Mouse (Mus musculus) mouse trophoblast stem cell (cell line): Measurements from ENCODE around the gene Trir.

Experiments used
- in situ Hi-C, 2 experiments: fragments of 300-500 bp; cut with MseI, MboI; formaldehyde crosslinking; loops; 2 replicates in 1 of 2; 3 replicates in 1 of 2; pipeline ENCODE4 v1.15.1; 2025

The Trir gene

DNA sequence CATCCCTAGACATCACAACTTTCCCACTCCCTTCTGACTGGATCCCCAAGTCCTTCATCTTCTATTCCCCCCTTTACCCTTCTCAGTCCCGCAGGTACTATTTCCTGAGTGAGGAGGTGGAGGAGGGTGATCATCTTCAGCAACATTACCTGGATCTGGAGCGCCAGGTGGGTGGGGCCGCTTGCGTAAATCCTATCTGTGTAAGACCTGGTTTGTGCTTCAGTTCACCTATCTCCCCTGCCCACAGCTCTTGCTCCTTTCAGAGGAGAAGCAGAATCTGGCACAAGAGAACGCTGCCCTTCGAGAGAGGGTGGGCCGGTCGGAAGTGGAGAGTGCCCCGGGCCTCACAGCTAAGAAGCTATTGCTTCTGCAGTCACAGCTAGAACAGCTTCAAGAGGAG is 32.2 kb upstream of the Trir start:
- in situ Hi-C loops = no loop called here

DNA sequence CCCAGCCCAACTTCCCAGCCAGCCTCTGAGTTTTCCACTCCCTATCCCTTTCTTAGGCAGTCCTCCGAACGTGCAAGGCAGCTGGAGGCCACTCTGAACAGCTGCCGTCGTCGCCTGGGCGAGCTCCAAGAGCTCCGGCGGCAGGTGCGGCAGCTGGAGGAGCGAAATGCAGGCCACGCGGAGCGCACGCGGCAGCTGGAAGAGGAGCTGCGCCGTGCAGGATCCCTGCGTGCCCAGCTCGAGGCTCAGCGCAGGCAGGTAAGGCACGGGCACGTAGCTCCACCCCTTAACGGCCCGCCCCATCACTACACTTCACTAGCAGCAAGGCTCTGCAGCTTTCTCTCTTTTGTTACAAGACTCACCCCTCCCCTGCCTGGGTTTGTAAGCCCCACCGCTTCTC is 30.9 kb upstream of the Trir start:
- in situ Hi-C loops = no loop called here

DNA sequence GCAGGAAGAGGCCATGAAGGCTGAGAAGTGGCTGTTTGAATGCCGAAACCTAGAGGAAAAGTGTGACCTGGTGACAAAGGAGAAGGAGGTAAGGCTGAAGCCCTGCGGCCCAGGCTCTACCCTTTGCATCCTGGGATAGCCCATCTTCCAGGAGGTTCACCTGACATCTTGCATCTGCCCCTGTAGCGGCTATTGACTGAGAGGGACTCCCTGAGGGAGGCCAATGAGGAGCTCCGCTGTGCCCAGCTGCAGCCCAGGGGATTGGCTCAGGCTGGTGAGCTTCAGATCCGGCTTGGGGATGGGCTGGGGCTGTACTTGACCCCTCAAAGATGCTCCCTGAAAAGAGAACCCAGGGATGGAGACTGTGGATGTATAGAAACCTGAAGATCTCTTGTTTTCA is 29.6 kb upstream of the Trir start:
- in situ Hi-C loops = no loop called here

DNA sequence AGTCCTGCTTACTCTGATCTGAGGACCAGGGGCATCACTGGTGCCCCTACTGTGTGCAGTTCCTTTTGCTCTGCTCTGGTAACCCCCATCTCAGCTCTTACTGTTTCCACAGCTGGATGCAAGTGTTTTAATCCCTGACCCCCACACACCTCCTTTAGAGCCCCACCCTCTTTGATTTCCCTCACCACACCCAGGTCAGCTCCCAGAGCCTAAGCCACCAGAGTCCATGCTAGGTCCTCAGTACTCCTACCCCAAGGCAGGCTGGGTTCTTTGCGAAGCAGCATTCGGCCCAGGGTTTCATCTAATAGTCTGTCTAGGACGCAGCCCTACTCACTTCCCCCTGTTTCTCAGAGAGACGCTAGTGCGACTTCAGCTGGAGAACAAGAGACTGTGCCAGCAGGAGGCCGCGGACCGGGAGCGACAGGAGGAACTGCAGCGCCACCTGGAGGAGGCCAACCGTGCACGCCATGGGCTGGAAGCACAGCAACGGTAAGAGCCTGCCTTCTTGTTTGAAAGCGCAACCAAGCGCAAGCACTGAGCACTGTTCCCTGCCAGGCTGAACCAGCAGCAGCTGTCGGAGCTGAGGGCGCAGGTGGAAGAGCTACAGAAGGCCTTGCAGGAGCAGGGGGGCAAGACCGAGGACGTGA is 28.9 kb upstream of the Trir start:
- in situ Hi-C loops = no loop called here

DNA sequence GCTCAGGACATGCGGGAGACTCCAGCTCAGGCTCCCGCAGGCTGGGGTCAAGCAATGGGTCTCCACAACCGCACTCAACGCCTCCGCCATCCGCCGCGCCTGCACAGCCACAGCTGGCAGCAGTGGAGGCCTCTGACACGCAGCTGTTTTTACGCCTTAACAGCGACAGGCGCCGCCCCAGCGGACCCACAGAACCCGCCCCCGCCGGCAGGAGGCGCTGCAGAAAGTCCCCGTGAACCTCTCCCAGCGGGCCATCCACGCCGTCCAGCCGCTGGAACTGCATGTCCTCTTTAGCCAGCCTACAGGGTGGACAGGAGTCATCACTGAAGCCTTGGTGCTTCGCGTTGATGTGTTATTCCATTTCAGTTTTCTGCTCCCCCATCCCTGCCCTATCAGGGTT is 18.9 kb upstream of the Trir start:
- in situ Hi-C loops = no loop called here

DNA sequence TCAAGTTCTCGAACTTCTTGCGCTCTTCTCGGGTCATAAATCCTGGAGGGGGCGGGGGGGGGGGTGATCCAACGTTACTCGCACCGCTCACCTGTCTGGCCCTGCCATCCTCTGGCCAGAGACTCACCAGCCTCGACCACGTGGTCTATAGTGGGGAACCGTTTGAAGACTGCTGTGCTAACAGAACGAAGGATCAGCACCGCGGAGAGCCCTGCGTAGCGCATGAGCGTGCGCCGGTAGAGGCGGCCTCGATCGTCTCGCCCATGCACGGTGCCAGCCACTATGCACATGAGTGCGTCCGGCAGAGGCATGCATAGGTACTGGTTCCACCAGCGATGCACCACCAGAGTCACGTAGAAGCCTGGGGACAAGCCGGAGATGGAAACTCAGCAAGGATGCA is 15.4 kb upstream of the Trir start:
- in situ Hi-C loops = no loop called here

DNA sequence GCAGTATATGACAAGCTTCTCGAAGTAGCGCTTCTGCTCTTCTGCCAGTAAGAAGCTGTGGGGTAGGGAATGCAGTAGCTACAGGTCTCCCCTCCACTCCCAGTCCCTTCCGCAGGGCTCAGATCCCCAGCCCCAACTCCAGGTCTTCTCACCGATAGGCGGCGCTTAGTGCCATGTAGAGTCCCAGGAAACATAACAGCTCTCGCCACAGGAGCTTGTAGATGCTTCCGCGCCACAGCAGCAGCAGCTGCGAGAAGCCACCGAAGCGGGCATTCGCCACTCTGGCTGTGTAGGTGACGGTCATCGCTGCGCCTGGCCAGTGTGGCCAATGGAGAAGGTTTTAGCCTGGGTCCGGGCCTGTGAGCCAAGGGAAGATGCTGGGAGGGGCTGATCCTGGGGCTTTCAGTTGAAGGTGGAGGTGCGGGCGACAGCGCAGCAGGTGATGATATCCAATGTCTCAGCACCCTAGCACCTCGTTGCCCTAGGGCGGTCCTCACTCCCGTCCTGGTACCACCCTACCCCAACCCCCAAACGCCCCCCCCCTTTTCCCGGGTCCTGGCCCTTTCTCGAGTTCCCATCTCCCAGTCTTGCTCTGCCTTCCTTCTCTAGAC is 13.3 kb upstream of the Trir start:
- in situ Hi-C loops = no loop called here

DNA sequence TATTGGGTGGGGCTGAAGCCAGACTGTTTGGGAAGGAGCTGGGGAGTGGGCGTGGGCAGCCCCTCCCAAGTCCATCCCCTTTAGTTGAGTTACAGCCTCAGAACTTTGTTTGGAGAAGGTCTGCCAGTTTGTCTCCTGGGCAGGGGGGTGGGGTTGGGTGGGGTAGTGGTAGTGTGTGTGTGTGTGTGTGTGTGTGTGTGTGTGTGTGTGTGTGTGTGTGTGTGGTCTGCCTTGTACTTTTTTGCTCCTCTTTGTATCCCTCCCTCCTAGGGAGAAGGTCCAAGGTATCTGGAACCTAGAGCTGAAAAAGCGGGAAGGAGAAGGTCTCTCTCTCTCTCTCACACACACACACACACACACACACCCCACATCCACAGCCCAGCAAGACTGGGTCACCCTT is 12.2 kb upstream of the Trir start, which contains the start of gene Best2:
Best2 (minus strand) TSS at position 101 of the 400 bp plus-strand sequence.
- in situ Hi-C loops = no loop called here

DNA sequence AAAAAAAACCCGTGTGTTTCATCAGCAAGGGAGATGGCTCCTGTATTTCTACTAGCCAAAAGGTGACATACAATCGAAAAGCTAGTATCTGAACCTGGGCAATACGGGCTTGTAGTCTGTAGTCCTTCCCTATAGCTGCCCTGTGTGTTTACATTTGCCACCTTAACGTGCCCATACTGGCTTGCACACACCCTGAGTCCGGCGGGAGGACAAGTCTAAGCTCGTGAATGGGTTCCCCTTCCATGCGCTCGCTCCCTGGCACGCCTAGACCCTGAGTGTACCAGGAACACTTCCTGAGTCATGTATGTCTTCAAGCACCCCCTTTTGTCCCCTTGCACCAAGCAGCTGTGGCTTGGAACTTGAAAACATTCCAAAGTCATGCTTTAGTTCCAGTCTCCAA is 9.9 kb upstream of the Trir start:
- in situ Hi-C loops = no loop called here

DNA sequence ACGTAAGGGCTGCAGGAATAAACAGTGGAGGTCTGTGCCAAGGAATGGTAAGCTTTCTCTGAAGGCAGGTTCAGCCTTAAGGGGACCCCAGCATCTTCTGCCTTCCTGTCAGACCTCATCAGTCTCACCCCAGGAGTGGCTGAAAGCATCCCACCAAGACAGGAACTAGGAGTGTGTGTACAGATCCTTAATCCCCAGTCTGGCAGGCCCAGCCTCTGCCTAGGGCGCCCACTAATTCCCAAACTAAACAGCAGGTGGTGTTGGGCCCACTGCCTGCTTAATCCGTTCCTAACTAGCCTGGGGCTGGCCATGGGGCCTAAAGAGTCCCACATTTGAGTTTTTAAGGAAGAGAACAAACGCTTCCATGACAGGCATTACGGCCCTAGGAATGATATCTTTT is 9.4 kb upstream of the Trir start:
- in situ Hi-C loops = no loop called here

DNA sequence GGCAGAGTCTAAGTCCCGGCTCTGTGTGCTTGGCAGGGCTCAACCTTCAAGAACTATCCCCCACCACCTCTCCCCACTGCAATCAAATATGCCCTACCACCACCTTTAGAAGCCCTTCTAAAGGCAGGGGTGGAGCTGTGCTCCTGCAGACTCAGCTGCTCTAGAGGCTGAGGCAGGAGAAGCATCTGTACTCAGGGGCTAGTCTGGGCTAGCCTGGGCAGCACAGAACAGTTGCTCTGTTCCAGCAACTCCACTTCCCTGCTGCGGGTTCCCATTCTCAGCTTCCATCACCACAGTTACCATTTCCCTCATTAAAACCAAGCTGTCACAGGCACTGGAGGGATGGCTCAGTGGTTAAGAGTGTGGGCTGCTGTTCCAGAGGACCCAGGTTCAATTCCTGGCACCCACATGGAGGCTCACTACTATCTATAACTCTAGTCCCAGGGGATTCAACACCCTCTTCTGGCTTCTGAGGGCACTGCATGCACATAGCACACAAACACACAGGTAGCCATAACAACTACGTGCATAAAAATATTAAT is 5.0 kb upstream of the Trir start:
- in situ Hi-C loops = no loop called here

DNA sequence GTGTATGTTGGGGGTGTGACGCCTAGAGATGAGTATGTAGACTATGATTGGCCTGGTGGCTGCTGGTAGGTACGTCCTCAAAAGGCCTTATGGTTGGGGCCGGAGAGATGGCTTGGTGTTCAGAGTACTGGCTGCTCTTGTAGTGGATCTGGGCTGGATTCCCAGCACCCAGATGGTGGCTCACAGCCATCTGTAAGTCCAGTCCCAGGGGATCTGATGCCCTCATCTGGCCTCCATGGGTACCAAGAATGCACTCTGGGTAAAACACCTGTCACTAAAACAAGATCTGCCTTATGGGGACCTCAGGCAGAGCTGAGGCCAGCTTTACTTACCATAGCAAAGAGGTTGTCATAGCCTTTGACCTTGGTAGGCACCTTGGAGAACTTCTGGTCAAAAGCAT is 2.8 kb upstream of the Trir start:
- in situ Hi-C loops = no loop called here

DNA sequence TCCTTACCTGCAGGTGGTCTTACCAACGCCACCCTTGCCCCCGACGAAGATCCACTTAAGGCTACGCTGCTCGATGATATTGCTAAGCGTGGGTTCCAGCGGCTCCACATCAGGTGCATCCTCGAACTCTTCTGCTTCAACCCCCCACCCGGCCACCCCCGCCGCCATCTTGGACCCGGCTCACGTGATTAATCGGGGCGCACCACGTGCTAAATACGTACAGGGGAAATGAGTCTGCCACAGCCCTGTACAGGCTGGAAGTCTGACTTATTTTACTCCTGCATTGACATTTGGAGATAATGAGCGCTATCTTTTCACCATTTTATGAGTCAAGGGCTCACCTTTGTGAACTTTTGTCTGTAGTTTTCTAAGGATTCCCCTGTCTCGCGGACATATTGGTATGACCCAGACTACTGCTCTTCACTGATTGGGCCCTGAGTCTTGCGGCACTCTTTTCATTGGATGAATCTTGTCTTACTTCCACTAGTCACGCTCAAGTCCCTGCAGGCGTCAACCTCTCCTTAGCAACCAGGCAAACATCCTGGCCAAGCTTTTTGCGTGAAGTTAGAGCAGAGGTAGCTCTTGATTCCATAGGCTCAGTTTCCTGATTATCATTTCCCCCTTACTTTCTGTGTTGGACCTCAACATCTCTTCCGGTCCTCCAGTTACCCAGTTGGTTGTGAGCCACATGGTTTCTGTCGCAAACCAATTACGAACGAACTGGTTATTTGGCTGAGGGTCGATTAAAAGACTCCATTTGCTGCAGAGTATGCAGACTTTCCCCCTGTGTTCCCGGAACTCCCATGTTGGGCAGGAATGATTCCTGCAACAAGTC is 1.3 kb upstream of the Trir start, which contains the start of gene Asna1:
Asna1 (minus strand) TSS at position 184 of the 835 bp plus-strand sequence.
- in situ Hi-C loops = no loop called here

DNA sequence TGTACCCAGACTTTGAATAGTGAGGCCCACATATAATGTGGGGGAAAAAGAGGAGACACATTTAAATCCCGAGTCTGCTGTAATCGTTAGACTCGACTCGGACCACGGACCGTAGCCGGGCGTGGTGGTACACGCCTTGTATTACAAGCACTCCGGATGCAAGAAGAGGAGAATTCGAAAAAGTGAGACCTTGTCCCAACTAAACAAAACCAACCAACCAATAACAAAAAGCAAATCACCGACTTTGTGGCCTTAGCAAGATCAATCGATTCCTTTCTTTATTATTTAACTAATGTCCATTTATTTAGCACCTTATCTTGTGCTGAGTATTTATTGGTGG is 863 bp downstream of the Trir start:
- in situ Hi-C loops = no loop called here

DNA sequence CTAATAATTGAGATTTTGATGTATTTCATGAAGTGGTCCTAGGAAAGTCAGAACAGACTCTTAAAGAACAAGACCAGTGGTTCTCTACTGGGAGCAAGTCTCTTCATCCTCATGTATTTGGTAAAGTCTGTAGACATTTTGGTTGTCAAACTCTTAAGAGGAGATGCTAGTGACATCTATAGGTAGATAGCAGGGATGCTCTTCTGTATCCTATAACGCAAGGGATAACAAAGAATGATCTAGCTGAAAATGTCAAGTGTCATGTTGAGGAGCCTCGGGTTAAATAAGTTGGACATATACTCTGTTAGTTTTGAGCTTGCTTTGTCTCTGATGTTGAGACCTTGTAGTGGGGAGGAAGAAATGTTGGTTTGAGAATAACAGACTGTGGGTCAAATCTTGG is 1.3 kb downstream of the Trir start:
- in situ Hi-C loops = no loop called here

DNA sequence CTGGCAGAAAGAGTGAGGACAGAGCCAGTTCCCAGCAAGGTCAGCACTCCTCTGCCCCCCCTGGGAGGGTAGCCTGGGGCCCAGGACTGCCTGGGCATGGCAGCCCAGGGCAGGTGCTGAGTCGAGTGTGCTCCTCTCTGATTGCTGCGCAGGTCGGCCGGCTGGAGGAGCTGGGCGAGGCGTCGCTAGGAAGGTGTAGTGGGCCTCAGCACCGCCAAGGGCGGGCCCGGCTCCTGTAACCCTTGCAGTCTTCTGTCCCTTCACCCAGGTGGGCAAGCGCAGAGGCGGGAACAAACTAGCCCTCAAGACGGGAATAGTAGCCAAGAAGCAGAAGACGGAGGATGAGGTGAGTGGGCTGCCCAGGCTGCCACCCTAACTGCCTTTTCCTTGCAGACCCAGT is 2.6 kb downstream of the Trir start:
- in situ Hi-C loops = no loop called here

DNA sequence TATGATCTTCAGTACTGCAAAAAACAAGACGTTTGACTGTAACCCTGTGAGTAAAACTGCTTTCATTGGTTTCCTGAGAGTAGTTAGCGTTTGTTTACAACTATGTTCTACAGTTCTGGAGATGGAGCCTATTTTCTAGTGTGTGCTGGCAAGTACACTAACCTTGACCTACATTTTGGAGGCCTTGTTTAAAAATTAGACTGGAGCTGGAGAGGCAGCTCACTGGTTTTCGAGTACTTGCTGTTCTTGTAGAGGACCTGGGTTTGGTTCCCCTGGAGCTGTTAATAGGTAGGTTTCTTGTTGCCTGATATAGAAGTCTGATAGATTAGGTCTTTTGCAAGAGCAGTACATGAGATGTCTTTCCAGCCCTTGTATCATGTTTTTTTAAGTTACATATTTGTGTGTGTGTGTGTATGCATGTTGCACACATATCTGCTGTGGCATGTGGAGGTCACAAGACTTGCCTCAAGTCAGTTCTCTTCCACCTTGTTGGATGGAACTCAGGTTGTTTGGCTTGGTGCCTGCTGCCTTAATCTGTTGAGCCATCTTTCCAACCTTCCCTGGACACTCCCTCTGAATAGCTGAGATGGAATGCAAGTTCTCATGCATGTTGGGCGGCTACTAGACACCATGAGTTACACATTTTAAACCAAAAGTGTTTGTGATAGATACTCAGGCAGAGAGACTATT is 6.1 kb downstream of the Trir start:
- in situ Hi-C loops = no loop called here

DNA sequence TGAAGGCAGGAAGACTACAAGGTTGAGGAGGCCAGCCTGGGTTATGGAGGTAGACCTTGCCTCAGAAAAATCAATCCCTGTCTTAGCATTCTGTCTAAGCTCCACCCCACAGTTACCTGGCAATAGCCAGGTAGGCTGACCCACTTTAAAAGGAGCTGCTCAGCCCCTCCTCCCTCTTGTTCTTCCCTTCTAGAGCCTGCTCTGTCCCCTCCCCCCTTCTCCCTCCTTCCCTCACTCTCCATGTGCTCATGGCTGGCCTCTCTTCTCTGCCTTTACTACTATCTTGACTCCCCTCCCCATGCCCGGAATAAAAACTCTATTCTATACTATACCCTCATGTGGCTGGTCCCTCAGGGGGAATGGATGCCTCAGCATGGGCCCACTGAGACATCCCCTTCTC is 7.2 kb downstream of the Trir start:
- in situ Hi-C loops = no loop called here

DNA sequence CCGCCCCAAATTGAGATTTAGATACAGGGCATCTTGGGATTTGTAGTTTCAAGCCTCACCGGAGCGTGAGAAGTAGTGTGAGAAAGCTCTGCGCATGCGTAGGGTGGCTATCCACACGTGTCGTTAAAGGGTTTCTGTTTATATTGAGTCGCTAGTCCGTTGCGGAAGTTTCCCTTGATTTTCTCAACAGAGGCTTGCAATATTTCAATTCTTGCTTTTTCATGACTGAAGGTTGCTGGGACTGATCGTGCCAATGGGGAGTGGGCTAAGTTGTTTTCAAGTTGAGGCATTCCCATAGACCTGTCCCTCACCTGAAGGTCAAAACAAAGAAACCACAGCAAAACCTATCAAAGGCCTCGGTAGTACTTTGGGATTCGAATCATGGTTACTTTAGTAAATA is 8.1 kb downstream of the Trir start:
- in situ Hi-C loops = no loop called here

DNA sequence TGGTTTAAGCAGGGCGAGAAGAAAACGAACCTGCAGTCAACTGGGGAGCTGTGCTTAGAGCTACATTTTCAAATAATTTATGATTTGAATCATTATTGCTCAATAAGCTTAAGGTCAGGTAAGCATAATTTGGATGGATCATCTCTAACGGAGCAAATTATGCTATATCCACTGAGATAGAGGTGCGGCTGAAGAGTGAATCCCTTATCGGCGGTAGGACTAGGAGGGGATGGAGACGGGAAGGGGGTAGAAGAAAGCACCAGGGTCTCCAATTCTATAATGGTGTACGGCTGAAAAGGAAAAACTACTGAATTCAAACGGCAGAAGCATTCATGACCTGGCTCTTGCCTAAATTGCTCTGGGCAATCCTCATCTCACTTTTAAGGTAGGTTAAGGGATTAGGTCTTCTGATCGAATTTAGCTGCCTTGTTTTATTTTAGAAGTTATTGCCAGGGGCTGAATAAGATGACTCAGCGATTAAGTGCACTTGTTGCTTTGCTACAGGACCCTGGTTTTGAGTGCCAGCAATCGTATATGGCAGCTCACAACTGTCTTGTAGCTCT is 8.6 kb downstream of the Trir start:
- in situ Hi-C loops = no loop called here

DNA sequence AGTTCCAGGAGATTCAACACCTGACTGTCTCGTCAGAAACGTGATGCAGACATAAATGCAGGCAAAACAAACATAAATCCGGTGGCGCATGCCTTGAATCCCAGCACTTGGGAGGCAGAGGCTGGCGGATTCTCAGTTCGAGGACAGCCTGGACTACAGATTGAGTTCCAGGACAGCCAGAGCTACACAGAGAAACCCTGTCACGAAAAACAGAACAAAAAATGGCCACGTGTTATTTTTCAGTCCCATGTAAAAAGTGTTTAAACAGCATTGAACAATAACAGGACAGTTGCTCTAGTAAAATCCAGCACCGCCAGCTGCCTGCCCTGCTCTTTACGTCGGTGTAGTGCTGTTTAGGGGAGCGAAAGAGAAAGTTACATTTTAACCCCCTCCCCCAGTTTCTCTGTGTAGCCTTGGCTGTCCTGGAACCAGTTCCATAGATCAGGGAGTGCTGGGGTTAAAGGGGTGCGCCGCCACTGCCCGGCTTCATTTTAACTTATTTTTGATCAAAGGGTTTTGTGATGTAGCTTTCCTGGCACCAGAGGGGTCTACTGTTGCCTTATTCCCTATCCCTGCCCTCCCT is 9.2 kb downstream of the Trir start:
- in situ Hi-C loops = no loop called here

DNA sequence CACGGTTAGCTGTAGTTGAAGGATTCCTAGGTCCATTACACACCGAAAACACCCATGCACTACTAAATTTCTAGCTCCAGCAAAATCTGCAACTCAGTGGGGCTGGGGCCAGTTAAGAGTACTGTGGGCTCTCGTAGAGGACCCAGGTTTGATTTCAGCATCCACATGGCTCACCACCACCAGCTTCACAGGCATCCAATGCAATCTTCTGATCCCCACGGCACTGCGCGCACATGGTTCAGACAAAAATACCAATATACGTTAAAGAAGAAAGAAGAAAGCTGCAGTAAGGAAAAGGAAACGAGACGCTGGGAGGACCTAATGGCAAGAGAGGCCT is 9.7 kb downstream of the Trir start:
- in situ Hi-C loops = no loop called here
